Mouse (Mus musculus) forebrain, embryonic 16.5 days (tissue): Measurements from ENCODE around the gene Traf3ip2. TPM values are rescaled to one million over a fixed set of nuclear protein-coding genes. Genes with fewer than 3 reads are reported as not detected.

Experiments
- ATAC-seq: fragments of 200-750 bp; cut with Nextera tagmentation; 2 replicates; pipeline ENCODE4 v1.8.0; 2017; ENCODE audit warnings: mild to moderate bottlenecking, moderate library complexity
- H3K27ac ChIP-seq: fragments of 300-500 bp; sonication (generic); 2 replicates; pipeline ENCODE4 v1.5.1; 2014; ENCODE audit warnings: low read length, control low read depth
- H3K27me3 ChIP-seq: fragments of 300-500 bp; sonication (generic); replicated peaks from 2 replicates; pipeline ENCODE4 v1.6.1; 2014; ENCODE audit warnings: low read length; ENCODE audit not compliant: control insufficient read depth, insufficient read depth
- H3K36me3 ChIP-seq: fragments of 300-500 bp; sonication (generic); 2 replicates; pipeline ENCODE4 v1.6.1; 2014; ENCODE audit not compliant: control insufficient read depth, insufficient read depth
- H3K4me1 ChIP-seq: fragments of 300-500 bp; sonication (generic); replicated peaks from 2 replicates; pipeline ENCODE4 v1.6.1; 2014; ENCODE audit warnings: low read length; ENCODE audit not compliant: control insufficient read depth, insufficient read depth
- H3K4me2 ChIP-seq: fragments of 300-500 bp; sonication (generic); 2 replicates; pipeline ENCODE4 v1.6.1; 2014; ENCODE audit warnings: mild to moderate bottlenecking, low read length, control low read depth
- H3K4me3 ChIP-seq: fragments of 300-500 bp; sonication (generic); replicated peaks from 2 replicates; pipeline ENCODE4 v1.5.1; 2014; ENCODE audit warnings: mild to moderate bottlenecking, low read length, control low read depth
- H3K9ac ChIP-seq: fragments of 300-500 bp; sonication (generic); replicated peaks from 2 replicates; pipeline ENCODE4 v1.6.1; 2014; ENCODE audit warnings: low read depth, low read length, control low read depth
- H3K9me3 ChIP-seq: fragments of 300-500 bp; sonication (generic); 2 replicates; pipeline ENCODE4 v1.6.1; 2016; ENCODE audit warnings: low read length; ENCODE audit not compliant: control insufficient read depth
- WGBS: fragments of 180-500 bp; shearing (Covaris S2); extraction: QIAGEN DNeasy Blood & Tissue Kit; methylation state at CpG from one replicate; pipeline ENCODE4 v1.1.7; 2014; 5-methylcytosine and 5-hydroxymethylcytosine counted together
- polyA plus RNA-seq: library from polyadenylated mRNA; unstranded; fragments of >200 nt; fragmentation: Nextera tagmentation; extraction: Ambion mirVana; gene quantifications from 2 replicates; pipeline ENCODE4 v1.2.1, GENCODE M21; 2015

Gene Traf3ip2
- polyA plus RNA-seq, 1 experiment from 2014 or later = 6.9 TPM

GRCm38 (mm10) chr10:39613973-39614372 is 1.2 kb downstream of the Traf3ip2 start:
- Histone ChIP-seq H3K36me3 (no peaks in the 10 kb centered on the region), H3K9ac (no peak overlapping the region), H3K27me3 (no peaks in the 10 kb centered on the region), H3K4me3 (no peak overlapping the region), H3K27ac (no peak overlapping the region), H3K4me2 (no peak overlapping the region), H3K9me3 (no peaks in the 10 kb centered on the region), H3K4me1 (peaks cover 19% of the 10 kb centered on the region)
- ATAC-seq = no peak
- 7% methylated on average over 2 of the region's 2 CpGs for WGBS

GRCm38 (mm10) chr10:39614676-39615075 is 1.9 kb downstream of the Traf3ip2 start:
- peak; percentile 39; the same call in 1 of the 2 replicates for ATAC-seq
- H3K9ac ChIP-seq = no peak overlapping the region
- no peaks in the 10 kb centered on the region for H3K36me3 ChIP-seq
- H3K27me3 ChIP-seq = no peaks in the 10 kb centered on the region
- H3K4me3 ChIP-seq = no peak overlapping the region
- H3K4me2 ChIP-seq = no peak overlapping the region
- WGBS = 26% methylated on average over 6 of the region's 6 CpGs
- no peak overlapping the region for H3K27ac ChIP-seq
- H3K4me1 ChIP-seq = peaks cover 19% of the 10 kb centered on the region
- no peaks in the 10 kb centered on the region for H3K9me3 ChIP-seq

- 89% methylated on average over 12 of the region's 12 CpGs for WGBS
- Histone ChIP-seq H3K9ac (no peak overlapping the region), H3K27me3 (no peaks in the 10 kb centered on the region), H3K27ac (no peak overlapping the region), H3K4me3 (no peak overlapping the region), H3K9me3 (no peaks in the 10 kb centered on the region), H3K4me1 (peaks cover 19% of the 10 kb centered on the region), H3K36me3 (no peaks in the 10 kb centered on the region), H3K4me2 (no peak overlapping the region)
- ATAC-seq = no peak
Measured at GRCm38 (mm10) chr10:39615531-39616229, 2.9 kb downstream of the Traf3ip2 start.

- no peak for ATAC-seq
- WGBS = 89% methylated on average over 9 of the region's 9 CpGs
- no peak overlapping the region for H3K4me3 ChIP-seq
Measured at GRCm38 (mm10) chr10:39616230-39616590, 3.5 kb downstream of the Traf3ip2 start.

GRCm38 (mm10) chr10:39616626-39617025 is 3.9 kb downstream of the Traf3ip2 start:
- Histone ChIP-seq H3K36me3 (no peaks in the 10 kb centered on the region), H3K27me3 (no peaks in the 10 kb centered on the region), H3K9ac (no peak overlapping the region), H3K9me3 (no peaks in the 10 kb centered on the region), H3K4me1 (peaks cover 19% of the 10 kb centered on the region), H3K4me3 (no peak overlapping the region), H3K4me2 (no peak overlapping the region), H3K27ac (no peak overlapping the region)
- 87% methylated on average over 8 of the region's 8 CpGs for WGBS
- ATAC-seq = no peak

More at GRCm38 (mm10) chr10:39616230-39616590, 3.5 kb downstream of the Traf3ip2 start:
- Histone ChIP-seq H3K4me2 (no peak overlapping the region), H3K36me3 (no peaks in the 10 kb centered on the region), H3K27me3 (no peaks in the 10 kb centered on the region), H3K27ac (no peak overlapping the region), H3K9ac (no peak overlapping the region), H3K4me1 (peaks cover 19% of the 10 kb centered on the region), H3K9me3 (no peaks in the 10 kb centered on the region)

GRCm38 (mm10) chr10:39618431-39618830 is 5.7 kb downstream of the Traf3ip2 start:
- peaks cover 5% of the 10 kb centered on the region; the same call in 1 of the 2 replicates for H3K36me3 ChIP-seq
- H3K9ac ChIP-seq = no peak overlapping the region
- H3K4me2 ChIP-seq = no peak overlapping the region
- H3K9me3 ChIP-seq = no peaks in the 10 kb centered on the region
- H3K4me1 ChIP-seq = peaks cover 14% of the 10 kb centered on the region
- no peaks in the 10 kb centered on the region for H3K27me3 ChIP-seq
- H3K4me3 ChIP-seq = no peak overlapping the region
- no peak for ATAC-seq
- H3K27ac ChIP-seq = no peak overlapping the region
- 70% methylated on average over 10 of the region's 10 CpGs for WGBS

GRCm38 (mm10) chr10:39620626-39621025 is 7.9 kb downstream of the Traf3ip2 start:
- H3K36me3 ChIP-seq = peaks cover 5% of the 10 kb centered on the region; the same call in 1 of the 2 replicates
- no peak for ATAC-seq
- H3K27me3 ChIP-seq = no peaks in the 10 kb centered on the region
- H3K27ac ChIP-seq = no peak overlapping the region
- H3K9ac ChIP-seq = no peak overlapping the region
- WGBS = 90% methylated on average over 5 of the region's 5 CpGs
- H3K4me2 ChIP-seq = no peak overlapping the region
- H3K4me3 ChIP-seq = no peak overlapping the region
- peaks cover 2% of the 10 kb centered on the region; the same call in 1 of the 2 replicates for H3K4me1 ChIP-seq
- no peaks in the 10 kb centered on the region for H3K9me3 ChIP-seq

- peak; percentile 49; the same call in 1 of the 2 replicates for ATAC-seq
- WGBS = 61% methylated on average over 6 of the region's 6 CpGs
- no peak overlapping the region for H3K9ac ChIP-seq
- peaks cover 5% of the 10 kb centered on the region; the same call in 1 of the 2 replicates for H3K36me3 ChIP-seq
- H3K27ac ChIP-seq = no peak overlapping the region
- H3K4me3 ChIP-seq = no peak overlapping the region
- H3K4me1 ChIP-seq = peaks cover 2% of the 10 kb centered on the region; the same call in 1 of the 2 replicates
- H3K4me2 ChIP-seq = no peak overlapping the region
- H3K27me3 ChIP-seq = no peaks in the 10 kb centered on the region
- no peaks in the 10 kb centered on the region for H3K9me3 ChIP-seq
Measured at GRCm38 (mm10) chr10:39623806-39624205, 11.1 kb downstream of the Traf3ip2 start.

GRCm38 (mm10) chr10:39624837-39625625 is 12.3 kb downstream of the Traf3ip2 start:
- Histone ChIP-seq H3K9ac (no peak overlapping the region), H3K27me3 (no peaks in the 10 kb centered on the region), H3K36me3 (peaks cover 5% of the 10 kb centered on the region; the same call in 1 of the 2 replicates), H3K27ac (no peak overlapping the region), H3K4me2 (no peak overlapping the region), H3K4me3 (no peak overlapping the region), H3K4me1 (peaks cover 8% of the 10 kb centered on the region), H3K9me3 (no peaks in the 10 kb centered on the region)
- no peak for ATAC-seq
- 56% methylated on average over 12 of the region's 12 CpGs for WGBS
